Mouse (Mus musculus) liver, embryonic 11.5 days (tissue): ENCODE measurements at regions not wholly inside any gene's neighbourhood (a gene's known extent, or its start where the extent isn't known, plus 50 kb on each side); places are given as distances from the start of the nearest gene placed in this dataset.

ENCODE experiments used
- ATAC-seq: fragments of 200-750 bp; cut with Nextera tagmentation; replicated peaks from 2 replicates; pipeline ENCODE4 v1.8.0; 2017; ENCODE audit warnings: moderate number of reproducible peaks, mild to moderate bottlenecking, moderate TSS enrichment, moderate library complexity; ENCODE audit not compliant: low FRiP score
- DNase-seq: peaks from one replicate; pipeline ENCODE4 v3.0.0-alpha.2; 2017; ENCODE audit warnings: low spot score
- H3K27ac ChIP-seq: fragments of 300-500 bp; sonication (generic); 2 replicates; pipeline ENCODE4 v1.5.1; 2014; ENCODE audit warnings: mild to moderate bottlenecking, low read depth, low read length, control low read depth
- H3K27me3 ChIP-seq: fragments of 300-500 bp; sonication (generic); replicated peaks from 2 replicates; pipeline ENCODE4 v1.6.1; 2014; ENCODE audit warnings: low read length, mixed read lengths; ENCODE audit not compliant: control insufficient read depth, insufficient read depth
- H3K36me3 ChIP-seq: fragments of 300-500 bp; sonication (generic); 2 replicates; pipeline ENCODE4 v1.6.1; 2014; ENCODE audit warnings: mild to moderate bottlenecking, low read length, moderate library complexity, mixed read lengths; ENCODE audit not compliant: control insufficient read depth, insufficient read depth
- H3K4me1 ChIP-seq: fragments of 300-500 bp; sonication (generic); replicated peaks from 2 replicates; pipeline ENCODE4 v1.6.1; 2014; ENCODE audit warnings: low read length, mixed read lengths; ENCODE audit not compliant: control insufficient read depth, insufficient read depth
- H3K4me2 ChIP-seq: fragments of 300-500 bp; sonication (generic); 2 replicates; pipeline ENCODE4 v1.6.1; 2014; ENCODE audit warnings: mild to moderate bottlenecking, control low read depth, moderate library complexity
- H3K4me3 ChIP-seq: fragments of 300-500 bp; sonication (generic); 2 replicates; pipeline ENCODE4 v1.5.1; 2014; ENCODE audit warnings: low read depth, low read length, control low read depth
- H3K9ac ChIP-seq: fragments of 300-500 bp; sonication (generic); 2 replicates; pipeline ENCODE4 v1.6.1; 2014; ENCODE audit warnings: low read depth, low read length, control low read depth
- H3K9me3 ChIP-seq: fragments of 300-500 bp; sonication (generic); 2 replicates; pipeline ENCODE4 v1.6.1; 2016; ENCODE audit warnings: low read length, inconsistent platforms, mixed read lengths; ENCODE audit not compliant: control insufficient read depth
- WGBS: fragments of 180-500 bp; shearing (Covaris S2); extraction: QIAGEN DNeasy Blood & Tissue Kit; methylation state at CpG from one replicate; pipeline ENCODE4 v1.1.7; 2014; 5-methylcytosine and 5-hydroxymethylcytosine counted together

- Histone ChIP-seq H3K27me3 (no peaks in the 10 kb centered on the region), H3K4me1 (no peaks in the 10 kb centered on the region), H3K4me3 (no peak overlapping the region), H3K9ac (no peak overlapping the region), H3K9me3 (no peaks in the 10 kb centered on the region), H3K4me2 (no peak overlapping the region), H3K27ac (no peak overlapping the region), H3K36me3 (no peaks in the 10 kb centered on the region)
- DNase-seq (no peak), ATAC-seq (no peak)
- WGBS, result 82% methylated on average over 4 of the region's 4 CpGs
Observed at GRCm38 (mm10) chr13:101931264-101931663, 163.2 kb upstream of the Pik3r1 start.

- 56% methylated on average over 1 of the region's 1 CpGs for WGBS
Observed at GRCm38 (mm10) chr13:101931882-101932281, 163.9 kb upstream of the Pik3r1 start.

GRCm38 (mm10) chr13:101935843-101936242 lies 167.8 kb upstream of the Pik3r1 start:
- Histone ChIP-seq H3K4me3 (no peak overlapping the region), H3K4me1 (no peaks in the 10 kb centered on the region), H3K9me3 (no peaks in the 10 kb centered on the region), H3K9ac (no peak overlapping the region), H3K4me2 (no peak overlapping the region), H3K27ac (no peak overlapping the region), H3K27me3 (no peaks in the 10 kb centered on the region), H3K36me3 (no peaks in the 10 kb centered on the region)
- ATAC-seq (no peak), DNase-seq (no peak)
- 39% methylated on average over 4 of the region's 4 CpGs for WGBS

More at GRCm38 (mm10) chr13:101931882-101932281, 163.9 kb upstream of the Pik3r1 start:
- Histone ChIP-seq H3K9me3 (no peaks in the 10 kb centered on the region), H3K27me3 (no peaks in the 10 kb centered on the region), H3K4me3 (no peak overlapping the region), H3K9ac (no peak overlapping the region), H3K36me3 (no peaks in the 10 kb centered on the region), H3K4me2 (no peak overlapping the region), H3K27ac (no peak overlapping the region), H3K4me1 (no peaks in the 10 kb centered on the region)
- DNase-seq (no peak), ATAC-seq (no peak)

- Histone ChIP-seq H3K27ac (no peak overlapping the region), H3K9me3 (no peaks in the 10 kb centered on the region), H3K4me1 (no peaks in the 10 kb centered on the region), H3K27me3 (no peaks in the 10 kb centered on the region), H3K4me2 (no peak overlapping the region), H3K36me3 (no peaks in the 10 kb centered on the region), H3K4me3 (no peak overlapping the region), H3K9ac (no peak overlapping the region)
- no peak for DNase-seq
- no peak for ATAC-seq
- 78% methylated on average over 3 of the region's 3 CpGs for WGBS
Observed at GRCm38 (mm10) chr13:101954521-101954920, 186.5 kb upstream of the Pik3r1 start.

GRCm38 (mm10) chr13:101955806-101956418 lies 187.9 kb upstream of the Pik3r1 start:
- Histone ChIP-seq H3K36me3 (no peaks in the 10 kb centered on the region), H3K27ac (no peak overlapping the region), H3K4me2 (no peak overlapping the region), H3K9me3 (no peaks in the 10 kb centered on the region), H3K9ac (no peak overlapping the region), H3K4me3 (no peak overlapping the region), H3K4me1 (no peaks in the 10 kb centered on the region), H3K27me3 (no peaks in the 10 kb centered on the region)
- ATAC-seq (no peak), DNase-seq (no peak)
- 87% methylated on average over 7 of the region's 7 CpGs for WGBS

- no peaks in the 10 kb centered on the region for H3K9me3 ChIP-seq
- no peak overlapping the region for H3K4me3 ChIP-seq
- 78% methylated on average over 4 of the region's 4 CpGs for WGBS
- H3K4me1 ChIP-seq, result no peaks in the 10 kb centered on the region
- no peaks in the 10 kb centered on the region for H3K36me3 ChIP-seq
- no peak overlapping the region for H3K27ac ChIP-seq
- no peak for ATAC-seq
- no peaks in the 10 kb centered on the region for H3K27me3 ChIP-seq
- no peak overlapping the region for H3K9ac ChIP-seq
- H3K4me2 ChIP-seq, result no peak overlapping the region
- DNase-seq, result no peak
Observed at GRCm38 (mm10) chr13:101957782-101958181, 189.8 kb upstream of the Pik3r1 start.

GRCm38 (mm10) chr13:101965537-101965936 lies 197.5 kb upstream of the Pik3r1 start:
- DNase-seq (no peak), ATAC-seq (no peak)
- H3K9me3 ChIP-seq, result no peaks in the 10 kb centered on the region
- no peak overlapping the region for H3K27ac ChIP-seq
- no peaks in the 10 kb centered on the region for H3K36me3 ChIP-seq
- no peak overlapping the region for H3K4me3 ChIP-seq
- no peaks in the 10 kb centered on the region for H3K27me3 ChIP-seq
- H3K4me1 ChIP-seq, result no peaks in the 10 kb centered on the region
- WGBS, result 78% methylated on average over 7 of the region's 7 CpGs
- no peak overlapping the region for H3K9ac ChIP-seq
- H3K4me2 ChIP-seq, result no peak overlapping the region

- 82% methylated on average over 8 of the region's 8 CpGs for WGBS
- H3K4me2 ChIP-seq, result no peak overlapping the region
- H3K9ac ChIP-seq, result no peak overlapping the region
- H3K36me3 ChIP-seq, result no peaks in the 10 kb centered on the region
- no peak overlapping the region for H3K27ac ChIP-seq
- no peak overlapping the region for H3K4me3 ChIP-seq
- no peaks in the 10 kb centered on the region for H3K27me3 ChIP-seq
- DNase-seq (no peak), ATAC-seq (no peak)
- H3K9me3 ChIP-seq, result no peaks in the 10 kb centered on the region
- H3K4me1 ChIP-seq, result no peaks in the 10 kb centered on the region
Observed at GRCm38 (mm10) chr13:101966799-101967397, 198.9 kb upstream of the Pik3r1 start.

GRCm38 (mm10) chr13:101967466-101967865 lies 199.4 kb upstream of the Pik3r1 start:
- H3K27ac ChIP-seq, result no peak overlapping the region
- H3K9ac ChIP-seq, result no peak overlapping the region
- H3K36me3 ChIP-seq, result no peaks in the 10 kb centered on the region
- no peaks in the 10 kb centered on the region for H3K27me3 ChIP-seq
- WGBS, result 84% methylated on average over 4 of the region's 4 CpGs
- no peaks in the 10 kb centered on the region for H3K4me1 ChIP-seq
- no peaks in the 10 kb centered on the region for H3K9me3 ChIP-seq
- H3K4me2 ChIP-seq, result no peak overlapping the region
- H3K4me3 ChIP-seq, result no peak overlapping the region
- DNase-seq (no peak), ATAC-seq (no peak)
